Mouse (Mus musculus): ENCODE measurements around the gene Slc22a1.

The Slc22a1 gene

DNA sequence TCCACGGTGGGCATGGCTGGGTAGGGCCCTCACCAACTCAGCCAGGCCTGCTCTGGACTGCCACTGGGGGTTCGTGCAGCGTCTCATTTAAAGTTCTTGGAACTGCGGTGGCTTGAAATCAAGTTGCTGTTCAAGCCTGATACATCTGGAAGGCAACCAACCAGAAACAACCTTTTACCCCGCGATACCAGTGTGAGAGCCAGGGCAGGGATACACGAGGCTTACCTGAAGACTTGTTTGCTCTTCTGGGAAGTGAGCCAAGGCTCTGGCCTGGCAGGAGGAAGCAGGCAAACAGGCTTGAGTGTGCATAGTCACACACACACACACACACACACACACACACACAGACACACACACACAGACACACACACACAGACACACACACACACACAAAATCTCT is at the start of gene Slc22a1:
TSS of gene Slc22a1 (minus strand) at position 184 of the 400 bp plus-strand sequence.
- no peak for DNase-seq (ENCODE audit: low read depth in 2 of 2, low spot score in 2 of 2)

DNA sequence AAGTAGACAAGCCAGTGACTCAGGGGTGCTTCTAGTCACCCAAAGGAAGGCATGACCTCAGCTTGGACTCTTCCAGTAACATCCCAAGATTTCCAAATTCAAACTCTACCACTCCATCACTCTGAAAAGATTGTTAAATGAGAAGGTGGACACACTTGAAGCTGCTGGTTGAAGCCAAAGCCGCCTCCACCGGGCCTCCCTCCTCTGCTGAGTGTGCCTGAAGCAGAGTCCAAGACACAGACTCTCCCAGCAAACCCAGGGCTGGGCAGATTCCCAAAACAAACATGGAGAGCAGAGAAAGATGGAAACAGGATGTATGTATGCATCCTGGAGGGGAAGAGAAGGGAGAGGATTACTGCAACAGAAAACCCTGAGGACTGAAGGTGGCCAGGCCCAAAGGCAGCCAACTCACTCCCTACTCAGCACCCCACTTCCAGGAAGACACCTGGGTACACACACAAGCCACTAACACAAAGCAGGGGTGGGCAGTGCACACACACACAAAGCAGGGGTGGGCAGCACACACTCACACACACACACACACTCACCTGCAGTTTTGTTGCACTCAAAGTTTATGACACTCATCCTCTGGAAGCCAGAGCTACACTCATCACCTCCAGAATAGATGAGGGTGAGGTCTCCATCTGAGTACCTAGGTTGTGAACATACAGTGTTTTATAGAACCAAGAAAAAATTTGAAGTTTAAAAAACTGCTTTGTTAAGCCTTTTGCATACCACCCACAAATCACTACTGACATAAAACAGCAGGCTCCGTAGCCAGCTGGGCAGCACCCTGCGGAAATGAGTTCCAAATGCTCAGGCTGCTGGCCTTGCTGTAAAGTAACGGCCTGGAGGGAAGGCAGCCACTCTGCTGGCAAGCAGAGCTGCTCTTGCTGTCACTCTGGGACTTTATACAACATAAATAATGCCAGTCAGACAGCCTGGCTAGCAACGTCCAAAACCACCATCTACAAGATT is 49.4 kb upstream of the Slc22a1 start:
- no peak for DNase-seq (ENCODE audit: low read depth in 2 of 2, low spot score in 2 of 2)

DNA sequence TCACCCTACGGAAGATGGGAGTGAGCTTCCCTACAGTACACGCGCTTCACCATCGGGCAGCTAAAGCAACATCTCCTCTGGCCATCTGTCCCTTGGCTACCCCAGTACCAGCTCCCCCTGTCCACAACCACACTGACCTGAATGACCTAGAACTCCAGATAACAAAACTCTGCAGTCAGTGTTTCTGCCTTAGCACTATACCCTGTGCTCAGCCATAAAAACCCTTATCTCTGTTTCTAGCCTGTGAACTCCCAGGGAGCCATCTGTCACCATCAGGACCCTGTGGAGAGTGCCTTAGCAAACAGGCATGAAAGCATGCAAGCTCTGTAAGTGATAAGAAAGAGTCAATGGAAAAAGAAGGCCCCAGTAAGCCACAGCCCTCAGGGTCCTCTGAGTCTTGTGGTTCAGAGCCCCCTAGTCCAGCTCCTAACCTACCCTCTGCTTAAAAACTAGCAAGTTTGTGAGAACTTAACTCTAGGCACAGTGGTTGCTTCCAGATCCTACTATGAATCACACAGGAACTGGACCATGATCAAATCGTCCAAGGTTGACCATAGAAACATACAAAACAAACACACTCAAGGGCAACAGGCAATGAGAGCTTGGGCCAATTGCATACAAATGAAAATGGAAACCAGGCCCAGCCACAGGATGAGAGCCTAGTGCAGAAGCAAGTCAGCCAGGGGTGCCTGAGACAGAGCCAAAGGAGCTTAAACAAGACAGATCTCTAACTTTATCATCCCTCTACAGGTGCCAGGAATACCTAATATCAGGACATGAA is 48.5 kb upstream of the Slc22a1 start:
- no peak for DNase-seq (ENCODE audit: low read depth in 2 of 2, low spot score in 2 of 2)

DNA sequence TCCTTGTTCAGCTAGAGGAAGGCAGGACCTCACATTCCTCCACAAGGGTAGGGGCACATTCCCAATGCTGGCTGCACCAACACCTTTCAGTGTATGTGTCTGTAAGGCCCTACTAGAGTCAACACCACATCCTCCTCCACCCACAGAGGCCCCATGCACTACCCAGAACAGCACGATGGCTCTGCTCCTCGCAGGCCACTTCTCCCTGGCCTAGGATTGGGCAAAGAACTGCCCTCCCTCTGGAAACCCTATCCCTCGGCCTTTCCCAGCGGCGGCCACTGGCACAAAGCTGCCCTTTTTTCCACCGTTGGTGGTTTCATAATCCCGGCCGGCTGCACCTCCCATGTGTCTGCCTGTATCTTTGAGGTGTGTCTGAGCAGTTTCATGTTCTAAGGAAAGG is 47.0 kb upstream of the Slc22a1 start:
- no peak for DNase-seq (ENCODE audit: low read depth in 2 of 2, low spot score in 2 of 2)

DNA sequence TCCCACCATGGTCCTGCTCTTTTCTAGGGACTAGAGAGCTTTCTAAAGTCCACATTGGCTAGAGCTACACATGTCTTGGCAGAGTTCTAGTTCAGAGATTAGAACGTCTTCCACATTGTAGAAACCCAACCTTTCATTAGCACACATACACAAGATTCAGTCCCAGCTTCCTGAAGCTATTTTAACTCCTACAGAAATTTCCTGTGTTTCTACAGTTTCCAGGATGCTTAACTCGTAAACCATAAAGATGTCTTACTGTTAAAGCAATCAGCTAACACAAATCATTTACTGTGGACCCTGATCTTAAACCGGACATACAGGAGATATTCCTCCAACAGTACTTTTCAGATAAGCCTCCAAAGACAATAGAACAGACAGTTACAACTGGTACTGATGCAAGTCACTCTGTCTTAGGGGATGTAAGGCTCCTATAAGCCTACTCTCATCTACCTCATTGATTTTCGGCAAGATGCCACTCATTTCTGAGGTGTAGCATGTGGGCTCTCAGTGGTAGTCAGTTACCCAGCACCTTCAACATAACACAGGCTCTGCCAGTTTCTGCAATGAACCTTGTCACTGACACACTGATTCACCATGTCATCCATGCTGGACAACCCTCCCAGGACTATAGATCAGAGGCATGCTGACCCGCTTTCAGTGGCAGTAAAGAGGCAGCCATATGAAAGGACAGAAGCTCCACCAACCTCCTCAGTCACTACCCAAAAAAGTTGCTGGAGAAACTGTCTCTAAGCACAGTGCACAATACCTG is 45.7 kb upstream of the Slc22a1 start:
- no peak for DNase-seq (ENCODE audit: low read depth in 2 of 2, low spot score in 2 of 2)

DNA sequence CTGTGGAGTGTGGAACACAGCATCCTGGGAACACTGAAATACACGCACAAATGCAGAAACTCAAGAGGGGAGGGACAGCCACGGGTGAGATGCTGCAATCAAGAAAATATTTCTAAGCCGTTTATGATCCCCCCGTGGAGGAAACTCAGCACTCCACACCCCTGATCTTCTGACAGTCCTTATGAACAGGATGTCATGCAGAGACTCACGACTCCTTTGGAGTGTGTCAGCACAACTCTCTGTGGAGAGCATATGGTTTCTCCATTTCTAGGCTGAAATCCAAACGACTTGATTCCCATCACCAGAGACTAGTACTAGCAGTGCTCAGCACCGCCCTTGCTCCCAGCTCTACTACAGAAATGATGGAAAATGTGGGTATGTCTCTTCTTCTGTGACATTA is 42.6 kb upstream of the Slc22a1 start:
- no peak for DNase-seq (ENCODE audit: low read depth in 2 of 2, low spot score in 2 of 2)

DNA sequence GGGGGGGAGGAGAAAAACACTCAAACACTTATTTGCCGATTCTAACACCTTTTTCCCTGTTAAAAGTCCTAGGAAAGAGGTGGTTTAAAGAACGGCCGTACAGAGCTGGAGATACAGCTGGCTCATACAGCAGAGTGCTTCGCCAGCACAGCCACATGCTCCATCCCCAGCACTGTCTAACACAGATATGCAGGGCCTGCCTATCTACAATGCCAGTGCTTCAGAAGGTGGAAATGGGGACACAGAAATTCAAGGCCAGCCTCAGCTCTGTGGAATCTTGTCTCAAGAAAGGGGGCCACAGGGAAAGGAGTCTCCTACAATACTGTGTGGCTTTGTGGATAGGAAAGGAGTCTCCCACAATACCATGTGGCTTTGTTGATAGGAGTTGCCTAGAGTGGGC is 41.8 kb upstream of the Slc22a1 start:
- no peak for DNase-seq (ENCODE audit: low read depth in 2 of 2, low spot score in 2 of 2)

DNA sequence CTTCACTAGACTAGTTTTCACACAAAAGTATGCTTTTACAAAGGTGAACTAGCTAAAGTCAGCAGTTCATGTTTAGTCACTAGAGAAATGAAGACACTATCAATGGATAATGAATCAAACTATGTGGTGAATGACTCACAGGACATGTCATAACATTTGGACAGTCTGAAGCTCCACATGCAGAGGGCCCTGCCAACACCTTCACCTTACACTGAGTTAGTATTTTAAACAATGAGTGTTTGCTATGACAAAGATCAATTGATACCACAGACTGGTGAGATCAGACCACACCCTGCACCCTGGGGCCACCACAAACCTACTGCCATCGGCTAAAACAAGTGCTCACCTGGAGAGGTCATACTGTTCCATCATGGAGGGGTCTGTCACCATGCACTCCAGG is 39.4 kb upstream of the Slc22a1 start:
- no peak for DNase-seq (ENCODE audit: low read depth in 2 of 2, low spot score in 2 of 2)

DNA sequence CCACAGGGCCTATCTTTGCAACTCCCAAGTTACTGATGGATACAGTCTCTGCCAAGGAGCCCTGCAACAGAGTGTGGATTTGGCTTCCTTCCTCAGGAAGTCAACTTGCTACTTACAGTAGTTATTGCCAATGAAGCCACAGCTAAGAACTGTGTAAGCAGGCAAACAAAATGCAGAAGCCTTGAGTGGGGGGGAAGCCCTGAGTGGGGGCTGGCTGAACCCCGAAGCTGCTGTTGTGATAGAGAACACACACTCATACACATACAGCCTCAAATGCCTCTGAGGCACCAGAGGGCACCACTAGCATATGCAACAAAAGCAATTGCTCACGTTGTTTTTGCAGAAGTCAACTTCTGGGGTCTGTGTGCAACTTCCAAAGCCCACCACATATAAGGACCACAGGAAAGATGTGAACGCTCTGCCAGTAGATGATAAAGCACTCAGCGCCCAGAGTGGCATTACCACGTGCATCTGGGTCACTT is 38.5 kb upstream of the Slc22a1 start:
- DNase-seq (ENCODE audit: low read depth in 2 of 2, low spot score in 2 of 2), result no peak

DNA sequence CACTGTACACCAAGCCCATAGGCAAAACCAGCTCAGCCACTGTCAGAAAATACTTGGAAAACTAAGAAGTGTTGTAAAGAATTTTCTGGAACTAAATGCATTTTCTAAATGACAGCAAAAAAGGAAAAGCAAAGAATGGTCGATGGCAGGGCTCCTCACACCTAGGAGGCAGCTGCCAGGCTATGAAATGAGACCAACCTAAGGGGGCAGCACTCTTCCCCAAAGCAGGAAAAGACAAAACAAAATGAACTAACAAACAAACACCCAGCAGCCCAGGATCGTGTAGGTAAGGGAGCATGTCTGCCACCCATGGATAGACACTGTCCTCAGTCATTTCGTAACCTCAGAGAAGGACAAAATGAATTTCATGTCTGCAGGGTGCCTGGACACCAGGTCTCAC is 37.4 kb upstream of the Slc22a1 start:
- DNase-seq (ENCODE audit: low read depth in 2 of 2, low spot score in 2 of 2), result no peak

DNA sequence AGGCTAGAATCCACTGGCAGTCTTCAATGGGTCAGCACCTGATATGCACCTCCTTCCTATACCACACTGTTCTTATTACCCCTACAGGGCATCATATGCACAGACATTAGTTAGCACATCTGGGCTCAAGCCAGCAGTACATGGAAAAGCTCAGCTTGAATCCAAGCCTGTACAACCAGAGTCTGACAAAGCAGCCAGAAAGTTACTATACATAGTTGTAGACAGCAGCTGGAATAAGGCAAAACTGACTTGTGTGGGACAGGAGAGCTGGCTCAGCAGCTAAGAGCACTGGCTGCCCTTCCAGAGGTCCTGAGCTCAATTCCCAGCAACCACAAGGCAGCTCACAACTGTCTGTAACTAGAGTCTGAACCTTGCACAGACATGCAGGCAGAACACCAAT is 36.6 kb upstream of the Slc22a1 start:
- no peak for DNase-seq (ENCODE audit: low read depth in 2 of 2, low spot score in 2 of 2)

DNA sequence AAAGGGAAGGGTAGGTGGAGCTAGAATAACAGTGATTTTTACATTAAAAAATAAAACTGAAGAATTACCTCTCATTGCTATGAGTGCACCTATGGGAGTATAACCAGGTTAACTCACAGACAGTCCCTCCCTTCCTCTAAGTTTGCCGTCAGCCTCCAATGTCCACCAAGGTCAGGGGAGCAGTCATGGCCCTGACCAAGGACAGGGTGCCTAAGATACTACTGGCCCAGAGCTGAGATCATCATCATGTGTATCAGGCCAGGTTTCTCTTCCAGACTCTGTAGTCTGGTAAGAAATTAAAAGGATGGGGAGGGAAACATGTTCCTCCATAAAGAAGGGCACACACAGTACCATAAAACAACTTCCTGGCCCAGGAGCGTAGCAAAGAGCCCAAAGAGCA is 35.3 kb upstream of the Slc22a1 start:
- no peak for DNase-seq (ENCODE audit: low read depth in 2 of 2, low spot score in 2 of 2)

DNA sequence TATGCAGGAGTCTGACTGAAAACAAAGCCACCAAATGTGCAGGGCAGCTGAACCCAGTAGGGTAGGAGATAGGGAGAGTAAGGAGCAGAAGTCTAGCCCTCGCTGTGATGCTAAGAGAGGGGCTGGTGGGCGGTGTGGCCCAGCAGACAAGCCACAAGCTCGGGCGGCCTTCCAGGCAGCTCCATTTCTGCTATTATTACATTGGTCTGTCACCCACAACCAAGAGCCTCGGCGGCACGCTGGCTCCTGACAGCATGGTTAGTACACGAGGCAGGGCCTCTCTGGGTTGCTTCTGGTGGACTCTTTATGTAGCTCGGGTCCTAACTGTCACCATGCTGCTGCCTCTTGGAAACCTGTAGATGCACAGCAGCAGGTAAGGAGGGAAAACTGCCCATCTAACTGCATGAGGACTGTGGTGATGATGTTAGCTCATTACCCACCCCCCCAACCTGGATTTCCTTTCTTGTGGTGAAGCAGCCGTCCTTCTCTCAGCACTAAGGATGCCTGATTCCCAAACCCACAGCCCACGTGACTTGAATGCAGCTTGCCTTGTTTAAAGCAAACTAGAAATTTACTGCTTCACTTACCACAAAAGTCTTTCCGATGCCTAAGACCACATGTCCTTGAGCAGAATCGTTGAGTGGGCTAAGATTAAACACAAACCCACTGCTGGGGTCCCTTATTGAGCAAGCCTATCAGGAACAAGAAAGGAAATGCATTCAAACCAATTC is 34.6 kb upstream of the Slc22a1 start:
- DNase-seq (ENCODE audit: low read depth in 2 of 2, low spot score in 2 of 2), result no peak

DNA sequence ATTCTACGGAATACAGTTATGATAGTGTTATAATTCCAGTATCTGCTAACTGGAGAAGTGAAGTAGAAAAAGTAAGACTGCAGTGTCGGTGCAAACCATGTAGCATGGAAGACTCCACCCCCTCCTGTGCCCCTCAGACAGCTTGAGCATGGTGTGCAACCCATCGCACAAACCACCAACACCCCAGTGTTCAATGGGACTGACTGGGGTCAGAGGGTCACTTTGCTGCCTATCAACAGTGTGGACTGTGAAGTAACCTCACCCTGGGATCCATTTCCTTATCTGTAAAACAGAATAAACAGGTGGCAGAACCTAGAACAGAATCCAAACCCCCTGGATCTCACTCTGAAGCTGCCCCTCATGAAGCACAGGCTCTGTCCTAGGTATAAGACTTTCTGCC is 32.8 kb upstream of the Slc22a1 start:
- no peak for DNase-seq (ENCODE audit: low read depth in 2 of 2, low spot score in 2 of 2)

DNA sequence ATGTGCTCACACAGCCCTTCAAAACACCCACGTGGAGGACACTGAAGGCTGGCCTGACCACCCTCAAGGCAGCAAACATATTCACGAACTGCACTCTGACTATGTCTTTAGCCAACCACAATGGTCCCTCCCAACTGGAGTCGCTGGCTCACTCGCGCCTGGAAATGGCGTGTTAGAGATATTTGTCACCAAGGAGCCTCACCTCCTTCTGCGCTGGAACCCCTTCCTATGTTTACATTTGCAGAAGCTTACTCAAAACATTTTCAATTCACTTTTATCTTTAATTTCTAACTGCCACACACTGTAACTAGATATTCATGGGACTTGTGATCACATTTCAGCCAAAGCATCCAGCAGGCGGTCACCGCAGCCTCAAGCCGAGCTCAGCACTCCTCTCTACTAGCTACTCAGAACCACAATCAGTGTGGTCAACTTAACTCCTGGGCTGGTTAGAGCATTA is 31.0 kb upstream of the Slc22a1 start:
- DNase-seq (ENCODE audit: low read depth in 2 of 2, low spot score in 2 of 2), result no peak

DNA sequence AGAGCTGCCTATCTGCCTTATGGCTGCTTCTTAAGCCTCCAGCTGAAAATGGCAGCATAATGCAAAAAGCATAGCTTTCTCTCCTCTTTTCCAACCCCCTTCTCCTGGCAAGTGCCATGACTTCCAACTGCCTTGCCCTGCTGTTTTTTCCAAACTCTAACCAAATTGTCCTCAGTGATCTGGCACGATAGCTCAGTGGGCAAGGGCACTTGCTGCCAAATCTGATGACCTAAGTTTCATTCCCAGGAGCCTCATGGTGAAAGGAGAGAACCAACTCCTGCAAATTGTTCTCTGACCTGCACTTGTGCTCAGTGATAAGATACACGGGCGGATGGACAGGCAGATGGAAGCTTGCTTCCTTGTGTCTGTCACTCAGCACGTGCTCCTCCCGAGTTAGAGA is 27.3 kb upstream of the Slc22a1 start:
- no peak for DNase-seq (ENCODE audit: low read depth in 2 of 2, low spot score in 2 of 2)

DNA sequence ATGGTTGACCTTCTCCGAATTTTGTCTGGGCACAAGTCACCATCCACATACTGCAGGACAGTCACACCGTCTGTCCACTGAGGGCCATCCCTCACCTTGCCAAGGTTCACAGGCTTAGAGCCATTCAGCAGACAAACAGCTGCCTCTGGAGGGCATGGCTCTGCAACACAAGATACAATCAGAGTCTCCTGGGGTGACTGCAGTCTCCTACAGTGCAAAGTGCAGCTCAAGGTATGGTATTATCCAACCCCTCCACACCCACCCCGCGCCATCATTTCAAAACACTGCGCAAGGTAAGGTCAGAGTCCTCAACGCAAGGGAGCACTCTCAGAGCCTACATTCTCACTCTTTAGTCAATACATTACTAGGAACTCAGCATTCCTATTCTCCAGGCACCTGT is 24.7 kb upstream of the Slc22a1 start:
- no peak for DNase-seq (ENCODE audit: low read depth in 2 of 2, low spot score in 2 of 2)

DNA sequence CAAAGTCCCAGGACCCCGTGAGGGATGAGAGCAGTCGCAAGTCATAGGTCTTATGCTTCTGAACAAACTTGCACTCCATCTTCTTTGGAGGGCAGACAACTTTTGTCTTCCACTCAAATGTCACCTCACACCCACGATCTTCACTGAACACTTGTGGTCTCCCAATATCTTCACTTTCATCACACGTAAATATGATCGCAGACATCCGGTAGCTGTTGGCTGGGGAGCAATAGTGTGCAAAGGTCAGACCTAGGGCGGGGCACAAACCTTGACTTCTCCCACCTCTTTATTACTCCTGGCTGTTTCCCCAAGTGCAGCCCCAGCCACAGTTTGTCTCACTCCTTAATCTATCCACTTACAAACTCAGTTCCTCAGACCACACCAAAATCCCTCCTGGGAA is 16.3 kb upstream of the Slc22a1 start:
- no peak for DNase-seq (ENCODE audit: low read depth in 2 of 2, low spot score in 2 of 2)

DNA sequence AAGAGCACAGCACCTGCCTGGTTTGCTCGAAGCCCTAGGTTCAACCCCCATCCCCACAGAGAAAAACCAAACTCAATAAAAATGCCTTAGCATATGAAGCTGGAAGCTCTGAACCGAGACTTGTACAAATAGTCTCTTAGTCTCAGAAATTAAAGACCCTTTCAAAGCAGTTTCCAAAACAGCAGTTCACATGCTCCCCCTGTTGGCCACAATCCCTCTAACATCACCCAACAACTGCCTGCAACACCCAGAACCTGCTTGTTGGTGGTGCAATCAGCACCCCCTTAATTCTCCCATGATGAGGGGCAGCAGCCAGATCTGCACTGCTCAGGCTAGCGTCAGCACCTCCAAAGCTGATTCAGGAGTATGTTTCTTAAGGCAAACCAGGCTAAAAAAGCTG is 13.9 kb upstream of the Slc22a1 start:
- peak in 1 of 2 experiments; percentile 31 for DNase-seq (ENCODE audit: low read depth in 2 of 2, low spot score in 2 of 2)

DNA sequence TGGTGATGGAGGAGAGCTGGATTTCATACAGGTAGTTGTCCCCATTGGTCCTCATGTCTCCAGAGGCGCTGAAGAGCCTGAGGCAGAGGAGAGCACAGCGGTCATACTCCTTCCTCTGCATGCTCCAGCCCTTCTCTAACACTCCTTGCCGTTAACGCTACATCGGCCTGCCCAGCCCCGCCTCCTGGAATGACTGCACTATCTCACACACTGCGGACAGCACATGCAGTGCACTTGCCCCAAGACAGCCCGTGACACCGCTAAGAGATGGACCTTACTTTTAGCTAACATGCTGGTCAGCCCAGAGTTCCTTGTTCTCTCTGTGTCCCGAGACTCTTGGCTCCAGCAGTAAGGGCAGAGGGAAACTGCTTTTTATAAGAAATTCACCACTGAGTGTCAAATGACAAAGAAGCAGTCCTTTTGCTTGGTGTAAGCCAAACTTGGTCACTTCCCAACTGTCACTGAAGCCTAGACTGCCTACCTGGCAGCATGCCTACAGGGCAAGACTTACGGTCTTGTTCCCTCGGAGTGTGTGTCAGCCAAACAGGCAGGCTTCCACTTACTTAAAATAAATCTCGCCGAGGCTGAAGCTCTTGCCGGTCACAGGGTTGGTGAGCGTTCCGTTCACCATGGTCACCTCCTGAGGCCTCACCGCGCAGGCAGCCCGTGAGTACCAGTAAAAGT is 12.9 kb upstream of the Slc22a1 start:
- no peak for DNase-seq (ENCODE audit: low read depth in 2 of 2, low spot score in 2 of 2)
